Mouse (Mus musculus): ENCODE measurements around the gene Rmnd5b. TPM values are rescaled to one million over a fixed set of nuclear protein-coding genes. Genes with fewer than 3 reads are reported as not detected.
"Not testable (repeated sequence)": the region's sequence is repeated elsewhere in the genome, so short reads cannot be mapped to it uniquely, and the experiment has no call there.

Gene Rmnd5b
- total and polyA plus RNA-seq, 3 experiments: 41.1 to 59.5 (median 46.7) TPM

DNA sequence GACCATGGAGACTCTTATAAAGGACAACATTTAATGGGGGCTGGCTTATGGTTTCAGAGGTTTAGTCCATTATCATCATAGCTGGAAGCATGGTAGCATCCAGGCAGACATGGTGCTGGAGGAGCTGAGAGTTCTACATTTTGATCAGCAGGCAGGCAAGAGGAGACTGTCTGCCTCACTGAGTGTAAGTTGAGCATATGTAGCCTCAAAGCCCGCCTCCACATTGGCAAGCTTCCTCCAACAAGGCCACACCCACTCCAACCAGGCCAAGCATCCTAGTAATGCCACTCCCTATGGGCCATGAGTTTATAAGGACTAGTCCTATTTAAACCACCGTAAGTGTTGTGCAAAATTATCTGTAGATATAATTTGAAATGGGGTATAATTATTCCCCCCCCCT, 35.7 kb upstream of the Rmnd5b start:
- Histone ChIP-seq H3K4me1 (ENCODE audit: control insufficient read depth in 1 of 2, insufficient read depth in 2 of 2) (peaks cover 0 to 9% of the 10 kb centered on the region in 2 experiments; a peak in 2 of 4 replicates), H3K27me3 (replicated peaks) (no peaks in the 10 kb centered on the region), H3K9me3 (replicated peaks; ENCODE audit: low read length) (no peaks in the 10 kb centered on the region), H3K4me2 (ENCODE audit: insufficient read depth, low read depth, poor library complexity, severe bottlenecking) (no peak overlapping the region), H3K79me2 (replicated peaks; ENCODE audit: control insufficient read depth, extremely low read depth, insufficient read depth, poor library complexity, severe bottlenecking) (no peaks in the 10 kb centered on the region), H3K27ac (ENCODE audit: insufficient read depth, low read depth) (no peak overlapping the region), H3K9ac (ENCODE audit: insufficient read depth, low read depth) (no peak overlapping the region), H3K4me3 (replicated peaks in 1 of 3; ENCODE audit: low read depth in 2 of 3, low read length in 2 of 3, poor library complexity in 1 of 3) (no peak overlapping the region), H3K36me3 (replicated peaks in 1 of 2; ENCODE audit: control insufficient read depth in 1 of 2, insufficient read depth in 1 of 2, low read length in 1 of 2) (no peaks in the 10 kb centered on the region)
- no peak for TF ChIP-seq HCFC1 (IDR thresholded peaks at IDR 0.05; ENCODE audit: low read depth, low read length)
- no peak for TF ChIP-seq JUN (IDR thresholded peaks at IDR 0.05; ENCODE audit: insufficient read depth, low read depth, low read length)
- no peak for TF ChIP-seq IRF4 (IDR thresholded peaks at IDR 0.05; ENCODE audit: low read depth, low read length)
- no peak for TF ChIP-seq USF2 (conservative IDR thresholded peaks at IDR 0.05; ENCODE audit: low read depth, low read length)
- no peak for TF ChIP-seq ELF1 (IDR thresholded peaks at IDR 0.05; ENCODE audit: low read depth, low read length)
- TF ChIP-seq POLR2AphosphoS2 (IDR thresholded peaks at IDR 0.05; ENCODE audit: low read depth, low read length): no peak
- no peak for TF ChIP-seq BHLHE40 (IDR thresholded peaks at IDR 0.05; ENCODE audit: low read depth, low read length)
- TF ChIP-seq EP300 (IDR thresholded peaks at IDR 0.05; ENCODE audit: low read length): no peak
- in situ Hi-C loops (cut with MboI; ENCODE audit: low pct_ligation_motif_present, low pct_unique_long_range_greater_than_20kb, low sequenced_read_pairs) (no loop called here), dilution Hi-C loops (cut with MboI; ENCODE audit: extremely low pct_ligation_motif_present, extremely low pct_unique_long_range_greater_than_20kb, low sequenced_read_pairs) (no loop called here)
- no peak for DNase-seq (ENCODE audit: extremely low read depth)

DNA sequence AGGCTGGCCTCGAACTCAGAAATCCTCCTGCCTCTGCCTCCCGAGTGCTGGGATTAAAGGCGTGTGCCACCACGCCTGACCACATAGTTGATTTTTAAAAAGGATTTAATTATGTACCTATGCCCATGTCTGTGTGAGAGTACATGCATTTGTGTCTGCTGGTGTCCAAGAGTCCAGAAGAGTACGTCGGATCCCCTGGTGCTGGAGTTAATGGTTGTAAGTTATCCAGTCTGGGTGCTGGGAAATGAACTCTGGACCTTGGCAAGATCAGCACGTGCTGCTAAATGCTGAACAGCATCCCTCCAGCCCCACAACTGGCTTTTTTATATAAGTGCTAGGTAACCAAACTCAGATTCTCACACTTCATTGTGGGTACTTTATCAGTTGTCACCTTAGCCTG, 35.1 kb upstream of the Rmnd5b start:
- no peak for DNase-seq (ENCODE audit: extremely low read depth)
- Histone ChIP-seq H3K27me3 (replicated peaks) (no peaks in the 10 kb centered on the region), H3K4me3 (replicated peaks in 1 of 3; ENCODE audit: low read depth in 2 of 3, low read length in 2 of 3, poor library complexity in 1 of 3) (no peak overlapping the region), H3K4me2 (ENCODE audit: insufficient read depth, low read depth, poor library complexity, severe bottlenecking) (no peak overlapping the region), H3K9ac (ENCODE audit: insufficient read depth, low read depth) (no peak overlapping the region), H3K9me3 (replicated peaks; ENCODE audit: low read length) (no peaks in the 10 kb centered on the region), H3K27ac (ENCODE audit: insufficient read depth, low read depth) (no peak overlapping the region), H3K36me3 (replicated peaks in 1 of 2; ENCODE audit: control insufficient read depth in 1 of 2, insufficient read depth in 1 of 2, low read length in 1 of 2) (no peaks in the 10 kb centered on the region), H3K4me1 (ENCODE audit: control insufficient read depth in 1 of 2, insufficient read depth in 2 of 2) (peaks cover 0 to 9% of the 10 kb centered on the region in 2 experiments; a peak in 2 of 4 replicates), H3K79me2 (replicated peaks; ENCODE audit: control insufficient read depth, extremely low read depth, insufficient read depth, poor library complexity, severe bottlenecking) (no peaks in the 10 kb centered on the region)
- dilution Hi-C loops (cut with MboI; ENCODE audit: extremely low pct_ligation_motif_present, extremely low pct_unique_long_range_greater_than_20kb, low sequenced_read_pairs) (no loop called here), in situ Hi-C loops (cut with MboI; ENCODE audit: low pct_ligation_motif_present, low pct_unique_long_range_greater_than_20kb, low sequenced_read_pairs) (no loop called here)
- no peak for TF ChIP-seq ELF1 (IDR thresholded peaks at IDR 0.05; ENCODE audit: low read depth, low read length)
- no peak for TF ChIP-seq TBP (conservative IDR thresholded peaks at IDR 0.05; ENCODE audit: low read depth, low read length)
- TF ChIP-seq NELFE (IDR thresholded peaks at IDR 0.05; ENCODE audit: low read depth, low read length): no peak
- no peak for TF ChIP-seq ZKSCAN1 (IDR thresholded peaks at IDR 0.05; ENCODE audit: borderline replicate concordance, low read depth, low read length)
- TF ChIP-seq HCFC1 (IDR thresholded peaks at IDR 0.05; ENCODE audit: low read depth, low read length): no peak
- TF ChIP-seq ZMIZ1 (IDR thresholded peaks at IDR 0.05; ENCODE audit: low read depth, low read length): no peak
- no peak for TF ChIP-seq GABPA (IDR thresholded peaks at IDR 0.05; ENCODE audit: insufficient replicate concordance, low read depth, low read length)
- no peak for TF ChIP-seq IRF4 (IDR thresholded peaks at IDR 0.05; ENCODE audit: low read depth, low read length)
- TF ChIP-seq TCF12 (IDR thresholded peaks at IDR 0.05; ENCODE audit: low read depth, low read length): no peak
- no peak for TF ChIP-seq ZC3H11A (IDR thresholded peaks at IDR 0.05; ENCODE audit: low read depth, low read length)
- TF ChIP-seq MAFK (IDR thresholded peaks at IDR 0.05; ENCODE audit: insufficient replicate concordance, low read length): no peak
- TF ChIP-seq UBTF (IDR thresholded peaks at IDR 0.05; ENCODE audit: low read depth, low read length): no peak
- no peak for TF ChIP-seq SIN3A (IDR thresholded peaks at IDR 0.05; ENCODE audit: low read length)
- no peak for TF ChIP-seq USF2 (conservative IDR thresholded peaks at IDR 0.05; ENCODE audit: low read depth, low read length)
- no peak for TF ChIP-seq SMC3 (IDR thresholded peaks at IDR 0.05; ENCODE audit: low read depth, low read length)
- TF ChIP-seq MXI1 (IDR thresholded peaks at IDR 0.05; ENCODE audit: low read depth, low read length): no peak

DNA sequence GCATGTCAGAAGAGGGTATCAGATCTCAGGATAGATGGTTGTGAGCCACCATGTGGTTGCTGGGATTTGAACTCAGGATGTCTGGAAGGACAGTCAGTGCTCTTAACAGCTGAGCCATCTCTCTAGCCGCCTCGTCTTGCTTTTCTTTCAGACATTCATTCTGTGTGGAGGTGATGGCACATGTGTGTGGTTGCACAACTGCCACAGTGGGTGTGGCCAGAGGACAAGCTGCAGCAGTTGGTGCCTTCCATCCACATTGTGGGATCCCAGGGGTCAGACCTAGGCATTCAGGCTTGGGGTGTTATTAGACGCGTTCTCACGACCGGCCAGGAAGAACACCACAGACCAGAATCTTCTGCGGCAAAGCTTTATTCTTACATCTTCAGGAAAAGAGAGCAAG, 29.1 kb upstream of the Rmnd5b start:
- H3K36me3 ChIP-seq (replicated peaks in 1 of 2; ENCODE audit: control insufficient read depth in 1 of 2, insufficient read depth in 1 of 2, low read length in 1 of 2); dilution Hi-C loops (cut with MboI; ENCODE audit: extremely low pct_ligation_motif_present, extremely low pct_unique_long_range_greater_than_20kb, low sequenced_read_pairs); H3K9me3 ChIP-seq (replicated peaks; ENCODE audit: low read length); H3K27me3 ChIP-seq (replicated peaks); H3K79me2 ChIP-seq (replicated peaks; ENCODE audit: control insufficient read depth, extremely low read depth, insufficient read depth, poor library complexity, severe bottlenecking); H3K4me1 ChIP-seq (ENCODE audit: control insufficient read depth in 1 of 2, insufficient read depth in 2 of 2); H3K4me3 ChIP-seq (replicated peaks in 1 of 3; ENCODE audit: low read depth in 2 of 3, low read length in 2 of 3, poor library complexity in 1 of 3); H3K4me2 ChIP-seq (ENCODE audit: insufficient read depth, low read depth, poor library complexity, severe bottlenecking); H3K27ac ChIP-seq (ENCODE audit: insufficient read depth, low read depth); in situ Hi-C loops (cut with MboI; ENCODE audit: low pct_ligation_motif_present, low pct_unique_long_range_greater_than_20kb, low sequenced_read_pairs); DNase-seq (ENCODE audit: extremely low read depth); H3K9ac ChIP-seq (ENCODE audit: insufficient read depth, low read depth): not testable (repeated sequence)

Measured in CH12.LX (cell line).